Mouse (Mus musculus) megakaryocyte, embryonic 14.5 days (primary cell): ENCODE results near the gene Adamts2.

Experiments used
- FLI1 ChIP-seq: IDR thresholded peaks from 2 replicates; pipeline ENCODE4 v1.6.1; 2012; ENCODE audit warnings: low read length, inconsistent platforms, mixed read lengths
- GATA1 ChIP-seq: IDR thresholded peaks from 3 replicates; pipeline ENCODE4 v1.6.1; 2012; ENCODE audit warnings: mixed read lengths, low read length, inconsistent platforms, borderline replicate concordance

DNA sequence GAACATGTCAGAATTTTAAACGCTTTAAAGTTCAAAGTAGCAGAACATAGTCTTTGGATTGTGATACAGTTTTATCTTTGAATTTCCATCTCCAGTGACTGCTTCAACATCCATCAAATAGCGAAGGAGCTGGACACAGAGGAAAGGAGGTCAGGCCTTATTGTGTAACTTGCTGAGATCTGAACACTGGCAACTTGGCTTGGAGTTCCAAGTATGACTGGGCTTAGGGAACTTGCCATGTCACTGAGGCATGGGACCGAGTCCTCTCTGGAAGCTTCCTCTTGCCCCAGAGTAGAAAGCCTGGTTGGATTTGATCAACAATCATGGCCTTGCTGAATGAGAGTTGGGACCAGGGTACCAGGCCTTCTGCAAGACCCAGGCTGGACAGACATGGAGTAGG is 60.3 kb downstream of the Adamts2 start:
- TF ChIP-seq GATA1: no peak
- TF ChIP-seq FLI1: no peak
